Mouse (Mus musculus) C2C12 (cell line): ENCODE results near the gene 4930451I11Rik. TPM values are rescaled to one million over a fixed set of nuclear protein-coding genes. Genes with fewer than 3 reads are reported as not detected.

Experiments
- H3K27me3 ChIP-seq: one replicate; pipeline ENCODE4 v1.6.1; 2011; ENCODE audit not compliant: control insufficient read depth, insufficient read depth, insufficient read length
- H3K36me3 ChIP-seq: one replicate; pipeline ENCODE4 v1.6.1; 2011; ENCODE audit not compliant: control insufficient read depth, insufficient read depth
- H3K4me3 ChIP-seq: one replicate; pipeline ENCODE4 v1.5.1; 2011; ENCODE audit warnings: mild to moderate bottlenecking, control low read depth; ENCODE audit not compliant: poor library complexity, insufficient read depth, severe bottlenecking
- H3K79me2 ChIP-seq: one replicate; pipeline ENCODE4 v1.6.1; 2011; ENCODE audit not compliant: control insufficient read depth, insufficient read depth
- H3K79me3 ChIP-seq: one replicate; pipeline ENCODE4 v1.6.1; 2011; ENCODE audit warnings: low read depth, control low read depth
- H3ac ChIP-seq: one replicate; pipeline ENCODE3; 2011; ENCODE audit warnings: low read depth; ENCODE audit not compliant: control insufficient read depth, insufficient read length
- CEBPB ChIP-seq: IDR thresholded peaks from one replicate; pipeline ENCODE4 v1.6.1; 2011; ENCODE audit warnings: low read depth, mild to moderate bottlenecking, control low read depth, moderate library complexity
- CTCF ChIP-seq: IDR thresholded peaks from one replicate; pipeline ENCODE4 v1.5.1; 2011; ENCODE audit not compliant: control insufficient read depth, insufficient read depth, insufficient read length
- FOSL1 ChIP-seq: IDR thresholded peaks from one replicate; pipeline ENCODE4 v1.8.0; 2011; ENCODE audit warnings: mild to moderate bottlenecking, low read length; ENCODE audit not compliant: poor library complexity, insufficient read depth, severe bottlenecking
- MAX ChIP-seq: IDR thresholded peaks from one replicate; pipeline ENCODE4 v1.6.1; 2011; ENCODE audit warnings: mild to moderate bottlenecking, control low read depth
- MYOD1 ChIP-seq: IDR thresholded peaks from one replicate; pipeline ENCODE4 v1.6.1; 2011; ENCODE audit warnings: low read depth; ENCODE audit not compliant: control insufficient read depth, insufficient read length
- MYOG ChIP-seq: IDR thresholded peaks from one replicate; pipeline ENCODE4 v1.6.1; 2011; ENCODE audit not compliant: control insufficient read depth, insufficient read length; ENCODE audit errors: extremely low read depth
- USF1 ChIP-seq: IDR thresholded peaks from one replicate; pipeline ENCODE4 v1.6.1; 2011; ENCODE audit warnings: low read depth, mild to moderate bottlenecking, control low read depth, moderate library complexity
- polyA plus RNA-seq: library from polyadenylated mRNA; unstranded; fragments of >200 nt; fragmentation: generic; extraction: Trizol; gene quantifications from one replicate; pipeline ENCODE4 v1.2.1, GENCODE M21; 2012; ENCODE audit warnings: missing spikeins

4930451I11Rik gene
- polyA plus RNA-seq, 1 experiment: not detected

- Histone ChIP-seq H3K79me2 (peaks cover 20% of the 10 kb centered on the region), H3K4me3 (no peak overlapping the region)
Observed at GRCm38 (mm10) chr7:126809723-126810369, 21.6 kb downstream of the 4930451I11Rik start.

DNA sequence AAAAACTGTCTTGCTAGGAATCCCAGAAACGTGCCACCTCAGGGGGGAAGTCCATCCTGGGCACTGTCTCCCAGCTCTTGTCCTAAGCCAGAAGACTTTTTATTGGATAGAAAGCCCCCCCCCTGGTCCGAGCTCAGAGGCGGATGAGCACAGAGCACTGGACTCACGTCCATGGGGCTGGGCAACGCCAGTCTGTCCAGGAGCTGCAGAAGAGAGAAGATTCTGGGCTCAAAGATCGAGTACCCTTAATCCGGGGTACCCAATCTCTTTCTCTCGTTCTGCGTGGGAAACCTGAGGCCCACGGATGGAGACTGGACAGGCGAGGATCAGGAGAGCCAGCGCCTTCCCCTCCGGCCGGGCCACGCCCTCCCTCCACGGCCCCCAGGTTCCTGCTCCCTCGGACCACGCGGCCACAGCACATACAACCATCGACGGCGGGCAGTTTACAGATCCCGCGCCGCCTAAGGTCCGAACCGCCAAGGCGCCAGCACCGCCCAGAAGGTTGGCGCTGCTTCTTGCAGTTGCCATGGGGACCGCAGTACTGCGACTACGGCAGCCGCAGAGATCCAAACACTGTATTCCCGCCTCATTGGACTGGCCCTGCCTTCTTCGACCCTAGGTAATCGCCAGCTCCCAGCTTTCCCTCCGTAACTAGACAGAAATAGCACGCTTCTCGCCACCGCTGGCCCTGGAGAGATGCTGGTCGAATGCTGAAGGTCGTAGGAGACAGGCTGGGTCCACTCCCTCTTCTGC lies 22.6 kb downstream of the 4930451I11Rik start:
- Histone ChIP-seq H3K79me3 (peaks cover 2% of the 10 kb centered on the region), H3K27me3 (no peaks in the 10 kb centered on the region), H3K4me3 (peak overlapping the region; percentile 42), H3K79me2 (peaks cover 20% of the 10 kb centered on the region), H3K36me3 (no peaks in the 10 kb centered on the region), H3ac (peak overlapping the region; percentile 81)
- no peak for TF ChIP-seq CEBPB
- no peak for TF ChIP-seq USF1
- TF ChIP-seq MAX: peak; percentile 60
- no peak for TF ChIP-seq MYOD1
- TF ChIP-seq CTCF: no peak
- TF ChIP-seq MYOG: no peak

More at GRCm38 (mm10) chr7:126809723-126810369, 21.6 kb downstream of the 4930451I11Rik start:
- Histone ChIP-seq H3ac (no peak overlapping the region), H3K27me3 (no peaks in the 10 kb centered on the region), H3K79me3 (peaks cover 2% of the 10 kb centered on the region), H3K36me3 (no peaks in the 10 kb centered on the region)
- no peak for TF ChIP-seq USF1
- TF ChIP-seq MYOD1: no peak
- no peak for TF ChIP-seq MAX
- TF ChIP-seq FOSL1: no peak
- TF ChIP-seq CEBPB: no peak
- no peak for TF ChIP-seq CTCF
- TF ChIP-seq MYOG: no peak

- Histone ChIP-seq H3K79me2 (peaks cover 20% of the 10 kb centered on the region), H3K79me3 (peaks cover 2% of the 10 kb centered on the region), H3K27me3 (no peaks in the 10 kb centered on the region), H3ac (peak overlapping the region; percentile 42), H3K36me3 (no peaks in the 10 kb centered on the region), H3K4me3 (no peak overlapping the region)
- TF ChIP-seq FOSL1 (no peak), MAX (no peak), USF1 (no peak), CEBPB (no peak), MYOD1 (no peak), CTCF (no peak), MYOG (no peak)
Observed at GRCm38 (mm10) chr7:126807405-126807804, 24.0 kb downstream of the 4930451I11Rik start.

GRCm38 (mm10) chr7:126806956-126807355 lies 24.5 kb downstream of the 4930451I11Rik start:
- H3K79me2 ChIP-seq: peaks cover 20% of the 10 kb centered on the region
- H3K79me3 ChIP-seq: peaks cover 2% of the 10 kb centered on the region

DNA sequence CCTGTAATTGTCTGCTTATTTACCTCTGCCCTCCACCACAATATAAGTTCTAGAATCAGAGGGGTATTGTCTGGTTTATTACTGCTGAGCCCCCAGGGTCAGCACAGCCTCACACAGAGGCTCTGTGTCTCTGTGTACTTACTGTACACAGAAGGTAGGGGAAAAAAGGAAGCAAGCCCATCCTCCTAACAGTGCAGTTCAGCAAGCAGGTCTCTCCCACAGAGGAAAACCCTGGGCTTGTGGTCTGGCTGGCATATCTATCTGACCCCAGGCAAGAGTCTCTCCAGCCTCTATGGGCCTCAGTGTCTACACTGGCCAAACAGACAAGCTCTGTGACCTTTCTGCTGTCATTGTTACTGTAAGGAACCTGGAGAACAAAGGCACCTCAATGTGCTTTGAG lies 27.7 kb downstream of the 4930451I11Rik start:
- no peaks in the 10 kb centered on the region for H3K36me3 ChIP-seq
- H3K79me3 ChIP-seq: peaks cover 3% of the 10 kb centered on the region
- H3K79me2 ChIP-seq: peaks cover 23% of the 10 kb centered on the region
- H3ac ChIP-seq: no peak overlapping the region
- H3K4me3 ChIP-seq: no peak overlapping the region
- TF ChIP-seq MYOG (no peak), CEBPB (no peak), CTCF (no peak), MAX (no peak), MYOD1 (no peak), FOSL1 (no peak), USF1 (no peak)
- H3K27me3 ChIP-seq: no peaks in the 10 kb centered on the region

More at GRCm38 (mm10) chr7:126806956-126807355, 24.5 kb downstream of the 4930451I11Rik start:
- H3K27me3 ChIP-seq: no peaks in the 10 kb centered on the region
- no peaks in the 10 kb centered on the region for H3K36me3 ChIP-seq
- H3ac ChIP-seq: no peak overlapping the region
- no peak overlapping the region for H3K4me3 ChIP-seq
- TF ChIP-seq MYOD1: no peak
- TF ChIP-seq CTCF: no peak
- TF ChIP-seq FOSL1: no peak
- TF ChIP-seq MAX: no peak
- TF ChIP-seq MYOG: no peak
- TF ChIP-seq CEBPB: no peak
- TF ChIP-seq USF1: no peak
